Mouse (Mus musculus): Measurements from ENCODE around the gene Kcnab1. TPM values are rescaled to one million over a fixed set of nuclear protein-coding genes. Genes with fewer than 3 reads are reported as not detected.

Kcnab1 gene
- total and polyA plus RNA-seq, 3 experiments: 0.38 to 0.81 (median 0.76) TPM

DNA sequence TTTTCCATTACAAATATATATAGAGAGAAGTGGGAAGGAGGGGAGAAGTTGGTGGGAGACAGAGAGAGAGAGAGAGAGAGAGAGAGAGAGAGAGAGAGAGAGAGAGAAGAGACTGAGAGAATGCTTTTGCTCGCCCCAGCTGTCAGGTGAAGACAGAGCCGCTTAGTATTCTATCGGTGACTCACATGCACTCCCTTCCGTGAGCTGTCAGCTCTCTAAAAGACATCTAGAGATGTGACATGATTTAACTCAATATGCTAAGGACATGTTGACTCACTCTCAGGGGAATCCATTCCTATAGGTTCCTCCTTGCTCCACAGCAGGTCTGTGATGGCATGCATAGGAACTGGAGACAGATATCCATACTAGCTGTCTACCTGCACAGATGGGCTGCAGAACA, 219.6 kb downstream of the Kcnab1 start:
- H3K9me3 ChIP-seq (replicated peaks; ENCODE audit: low read length): no peaks in the 10 kb centered on the region
- peaks cover 0 to 3% of the 10 kb centered on the region in 2 experiments for H3K36me3 ChIP-seq (replicated peaks in 1 of 2; ENCODE audit: control insufficient read depth in 1 of 2, insufficient read depth in 1 of 2, low read length in 1 of 2)
- in situ Hi-C loops (cut with MboI; ENCODE audit: low pct_ligation_motif_present, low pct_unique_long_range_greater_than_20kb, low sequenced_read_pairs) (no loop called here), dilution Hi-C loops (cut with MboI; ENCODE audit: extremely low pct_ligation_motif_present, extremely low pct_unique_long_range_greater_than_20kb, low sequenced_read_pairs) (no loop called here)
- H3K4me1 ChIP-seq (ENCODE audit: control insufficient read depth in 1 of 2, insufficient read depth in 2 of 2): no peaks in the 10 kb centered on the region
- no peak for DNase-seq (ENCODE audit: extremely low read depth)
- no peaks in the 10 kb centered on the region for H3K79me2 ChIP-seq (replicated peaks; ENCODE audit: control insufficient read depth, extremely low read depth, insufficient read depth, poor library complexity, severe bottlenecking)
- no peak for TF ChIP-seq MEF2A (IDR thresholded peaks at IDR 0.05; ENCODE audit: borderline replicate concordance, low read depth, low read length)
- no peak for TF ChIP-seq UBTF (IDR thresholded peaks at IDR 0.05; ENCODE audit: low read depth, low read length)
- no peak for TF ChIP-seq CHD1 (IDR thresholded peaks at IDR 0.05; ENCODE audit: low read depth, low read length)
- TF ChIP-seq POLR2AphosphoS2 (IDR thresholded peaks at IDR 0.05; ENCODE audit: low read depth, low read length): no peak
- TF ChIP-seq USF2 (conservative IDR thresholded peaks at IDR 0.05; ENCODE audit: low read depth, low read length): no peak
- no peak for TF ChIP-seq TBP (conservative IDR thresholded peaks at IDR 0.05; ENCODE audit: low read depth, low read length)
- no peak for TF ChIP-seq MAZ (IDR thresholded peaks at IDR 0.05; ENCODE audit: low read depth, low read length)
- TF ChIP-seq JUND (conservative IDR thresholded peaks at IDR 0.05; ENCODE audit: low read depth, low read length): no peak
- no peak for TF ChIP-seq ZNF384 (IDR thresholded peaks at IDR 0.05; ENCODE audit: low read depth, low read length)
- H3K4me2 ChIP-seq (ENCODE audit: insufficient read depth, low read depth, poor library complexity, severe bottlenecking): no peak overlapping the region
- no peak overlapping the region for H3K9ac ChIP-seq (ENCODE audit: insufficient read depth, low read depth)
- no peak overlapping the region for H3K27ac ChIP-seq (ENCODE audit: insufficient read depth, low read depth)
- no peaks in the 10 kb centered on the region for H3K27me3 ChIP-seq (replicated peaks)
- H3K4me3 ChIP-seq (replicated peaks in 1 of 3; ENCODE audit: low read depth in 2 of 3, low read length in 2 of 3, poor library complexity in 1 of 3): no peak overlapping the region

DNA sequence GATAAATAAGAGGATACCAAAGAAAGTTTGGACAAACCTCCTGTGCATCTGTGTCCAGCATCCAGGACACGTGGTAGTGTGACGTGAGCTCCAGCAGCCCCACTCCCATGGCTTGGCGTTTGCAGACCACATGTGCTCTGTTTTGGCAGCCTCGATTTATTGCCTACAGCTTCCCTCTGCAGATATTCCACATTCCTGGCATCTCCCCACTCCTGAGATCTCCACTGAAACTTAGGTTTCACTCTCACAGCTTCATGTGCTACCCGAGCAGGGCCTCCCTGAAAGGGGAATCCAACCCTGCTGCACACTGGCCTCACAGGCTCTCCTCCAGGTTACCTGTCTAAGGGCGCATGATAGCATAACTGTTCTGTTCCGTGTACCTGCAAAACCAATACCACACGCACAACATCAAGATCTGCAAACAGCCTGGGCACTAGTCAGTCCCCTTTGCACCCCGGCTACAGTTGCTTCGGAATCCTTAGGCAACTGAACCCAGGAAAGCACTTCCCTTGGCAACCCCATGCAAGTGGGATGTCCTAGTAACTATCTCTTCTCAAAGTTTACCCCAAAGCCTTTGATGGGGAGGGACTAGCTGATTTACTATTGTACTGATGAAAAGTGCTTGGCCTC, 228.8 kb downstream of the Kcnab1 start:
- Histone ChIP-seq H3K36me3 (replicated peaks in 1 of 2; ENCODE audit: control insufficient read depth in 1 of 2, insufficient read depth in 1 of 2, low read length in 1 of 2) (peaks cover 0 to 9% of the 10 kb centered on the region in 2 experiments), H3K27me3 (replicated peaks) (no peaks in the 10 kb centered on the region), H3K79me2 (replicated peaks; ENCODE audit: control insufficient read depth, extremely low read depth, insufficient read depth, poor library complexity, severe bottlenecking) (no peaks in the 10 kb centered on the region), H3K9me3 (replicated peaks; ENCODE audit: low read length) (no peaks in the 10 kb centered on the region), H3K4me2 (ENCODE audit: insufficient read depth, low read depth, poor library complexity, severe bottlenecking) (no peak overlapping the region), H3K4me3 (replicated peaks in 1 of 3; ENCODE audit: low read depth in 2 of 3, low read length in 2 of 3, poor library complexity in 1 of 3) (no peak overlapping the region), H3K4me1 (ENCODE audit: control insufficient read depth in 1 of 2, insufficient read depth in 2 of 2) (no peaks in the 10 kb centered on the region), H3K27ac (ENCODE audit: insufficient read depth, low read depth) (no peak overlapping the region), H3K9ac (ENCODE audit: insufficient read depth, low read depth) (no peak overlapping the region)
- DNase-seq (ENCODE audit: extremely low read depth): no peak
- dilution Hi-C loops (cut with MboI; ENCODE audit: extremely low pct_ligation_motif_present, extremely low pct_unique_long_range_greater_than_20kb, low sequenced_read_pairs): no loop called here
- in situ Hi-C loops (cut with MboI; ENCODE audit: low pct_ligation_motif_present, low pct_unique_long_range_greater_than_20kb, low sequenced_read_pairs): no loop called here
- TF ChIP-seq E2F4 (IDR thresholded peaks at IDR 0.05; ENCODE audit: insufficient replicate concordance, low read depth, low read length) (no peak), POLR2A (IDR thresholded peaks at IDR 0.05; ENCODE audit: low read depth, low read length) (no peak), SMC3 (IDR thresholded peaks at IDR 0.05; ENCODE audit: low read depth, low read length) (no peak)

DNA sequence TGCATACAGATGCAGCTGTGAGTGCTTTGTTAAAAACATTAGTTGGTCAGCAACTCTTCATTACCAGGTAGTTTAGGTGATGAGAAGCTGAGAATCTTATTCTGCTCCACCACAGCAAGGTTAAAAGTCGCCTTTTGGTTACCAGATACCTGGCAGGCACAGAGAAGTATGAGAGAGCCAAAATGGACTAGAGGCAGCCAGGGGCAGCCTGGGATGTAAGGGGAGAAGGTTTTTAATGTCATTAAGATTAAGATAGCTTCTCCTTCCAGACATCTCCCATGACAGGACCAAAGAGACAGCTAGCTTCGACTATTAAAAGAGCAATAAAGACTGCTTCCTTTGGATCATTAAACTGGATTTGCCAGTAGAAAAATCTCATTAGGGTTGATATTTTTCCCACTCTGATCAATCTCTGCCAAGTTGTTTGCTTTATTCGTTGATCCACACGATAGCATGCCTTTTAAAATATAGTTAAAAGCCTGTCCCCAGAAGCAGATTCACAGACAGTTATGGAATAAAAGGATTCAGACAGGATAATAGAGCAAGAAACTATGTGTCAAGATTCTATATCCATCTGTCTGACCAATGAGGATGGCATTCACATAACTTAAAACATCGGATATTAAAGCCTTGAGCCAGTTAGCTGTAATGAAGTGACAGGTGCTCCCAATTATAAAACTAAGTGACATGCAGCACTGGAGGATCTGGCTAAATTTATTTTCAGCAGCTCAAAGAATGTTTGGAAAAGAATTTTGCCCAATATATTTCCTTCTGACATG, 231.2 kb downstream of the Kcnab1 start:
- H3K79me2 ChIP-seq (replicated peaks; ENCODE audit: control insufficient read depth, extremely low read depth, insufficient read depth, poor library complexity, severe bottlenecking): no peaks in the 10 kb centered on the region
- H3K9ac ChIP-seq (ENCODE audit: insufficient read depth, low read depth): no peak overlapping the region
- H3K36me3 ChIP-seq (replicated peaks in 1 of 2; ENCODE audit: control insufficient read depth in 1 of 2, insufficient read depth in 1 of 2, low read length in 1 of 2): peaks cover 0 to 9% of the 10 kb centered on the region in 2 experiments
- no peak overlapping the region for H3K4me2 ChIP-seq (ENCODE audit: insufficient read depth, low read depth, poor library complexity, severe bottlenecking)
- no peaks in the 10 kb centered on the region for H3K9me3 ChIP-seq (replicated peaks; ENCODE audit: low read length)
- no peak for DNase-seq (ENCODE audit: extremely low read depth)
- H3K4me1 ChIP-seq (ENCODE audit: control insufficient read depth in 1 of 2, insufficient read depth in 2 of 2): no peaks in the 10 kb centered on the region
- no peak overlapping the region for H3K4me3 ChIP-seq (replicated peaks in 1 of 3; ENCODE audit: low read depth in 2 of 3, low read length in 2 of 3, poor library complexity in 1 of 3)
- H3K27me3 ChIP-seq (replicated peaks): no peaks in the 10 kb centered on the region
- dilution Hi-C loops (cut with MboI; ENCODE audit: extremely low pct_ligation_motif_present, extremely low pct_unique_long_range_greater_than_20kb, low sequenced_read_pairs): no loop called here
- in situ Hi-C loops (cut with MboI; ENCODE audit: low pct_ligation_motif_present, low pct_unique_long_range_greater_than_20kb, low sequenced_read_pairs): no loop called here
- no peak overlapping the region for H3K27ac ChIP-seq (ENCODE audit: insufficient read depth, low read depth)
- TF ChIP-seq USF1 (IDR thresholded peaks at IDR 0.05; ENCODE audit: low read depth, low read length): no peak
- no peak for TF ChIP-seq KAT2A (IDR thresholded peaks at IDR 0.05; ENCODE audit: insufficient replicate concordance, low read length)
- TF ChIP-seq ZMIZ1 (IDR thresholded peaks at IDR 0.05; ENCODE audit: low read depth, low read length): no peak
- TF ChIP-seq JUND (conservative IDR thresholded peaks at IDR 0.05; ENCODE audit: low read depth, low read length): no peak
- no peak for TF ChIP-seq RAD21 (IDR thresholded peaks at IDR 0.05; ENCODE audit: low read depth, low read length)
- TF ChIP-seq MEF2A (IDR thresholded peaks at IDR 0.05; ENCODE audit: borderline replicate concordance, low read depth, low read length): no peak
- no peak for TF ChIP-seq GABPA (IDR thresholded peaks at IDR 0.05; ENCODE audit: insufficient replicate concordance, low read depth, low read length)
- TF ChIP-seq RCOR1 (conservative IDR thresholded peaks at IDR 0.05; ENCODE audit: low read depth, low read length): no peak
- no peak for TF ChIP-seq NRF1 (IDR thresholded peaks at IDR 0.05; ENCODE audit: low read depth, low read length)
- no peak for TF ChIP-seq BHLHE40 (IDR thresholded peaks at IDR 0.05; ENCODE audit: low read depth, low read length)
- TF ChIP-seq POLR2AphosphoS2 (IDR thresholded peaks at IDR 0.05; ENCODE audit: low read depth, low read length): no peak
- TF ChIP-seq HCFC1 (IDR thresholded peaks at IDR 0.05; ENCODE audit: low read depth, low read length): no peak
- no peak for TF ChIP-seq MYC (IDR thresholded peaks at IDR 0.05; ENCODE audit: low read depth, low read length)
- TF ChIP-seq TCF12 (IDR thresholded peaks at IDR 0.05; ENCODE audit: low read depth, low read length): no peak
- no peak for TF ChIP-seq PAX5 (IDR thresholded peaks at IDR 0.05; ENCODE audit: low read length)
